In the genomic region with DNA sequence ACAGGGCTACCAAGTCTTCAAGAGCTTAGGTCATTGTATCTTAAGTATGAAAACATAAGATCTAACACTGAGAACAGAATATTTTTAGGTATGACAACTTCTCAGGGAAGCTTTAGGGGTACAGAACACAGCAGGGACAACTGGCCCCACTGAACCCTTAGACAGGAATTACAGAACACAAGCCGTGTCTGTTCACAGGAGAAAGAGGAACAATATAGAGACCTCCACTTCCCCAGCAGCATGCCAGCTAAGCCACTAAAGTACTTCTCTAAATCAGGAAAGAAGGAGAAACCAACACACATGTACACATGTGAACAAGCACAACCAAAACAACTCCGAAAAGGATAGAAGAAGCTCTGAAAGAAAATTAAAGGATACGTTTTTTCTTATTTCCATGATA, we compare ENCODE assay signal across 15 mouse cellular contexts. TPM values are rescaled to one million over a fixed set of nuclear protein-coding genes. Genes with fewer than 3 reads are reported as not detected.
DNase-seq lines count a peak whose midpoint lies in the region; ATAC-seq and TF ChIP-seq lines count a peak whose summit lies in the region.
"Had no signal": no experiment of that assay in that cellular context is flagged by ENCODE, and none has a peak within 500 bp of the region (broad histone marks: within the 10 kb centered on the region; RNA-seq: fewer than 3 reads in every experiment).

No protein-coding gene starts in this region.

- no peaks in the 10 kb centered on the region; the same call in 1 of the 2 replicates for H3K9me3 ChIP-seq in lung, postnatal 0 days (ENCODE audit: low read length)
- no peaks in the 10 kb centered on the region for H3K9me3 ChIP-seq in liver, embryonic 12.5 days (replicated peaks)
- H3K9me3 ChIP-seq: embryonic facial prominence, embryonic 15.5 days; intestine, embryonic 15.5 days; limb, embryonic 12.5 days had no signal

- H3K4me2 ChIP-seq in lung, postnatal 0 days (replicated peaks; ENCODE audit: low read depth, low read length) = no peak overlapping the region
- 0 out of 2 replicates have a peak overlapping the region, but pooled peaks have one; percentile 10 for H3K4me2 ChIP-seq in liver, embryonic 12.5 days
- H3K4me2 ChIP-seq: embryonic facial prominence, embryonic 15.5 days; hindbrain, embryonic 13.5 days; intestine, embryonic 15.5 days; limb, embryonic 12.5 days had no signal

- 68% methylated on average over 3 of the region's 3 CpGs for WGBS in lung, postnatal 0 days
- WGBS in liver, embryonic 12.5 days (ENCODE audit: insufficient replicate concordance) = 37% methylated on average over 3 of the region's 3 CpGs

- no peaks in the 10 kb centered on the region for H3K4me1 ChIP-seq in lung, postnatal 0 days (ENCODE audit: insufficient read depth, low read depth, low read length)
- peaks cover 37% of the 10 kb centered on the region for H3K4me1 ChIP-seq in bone marrow macrophage, adult 2 months (ENCODE audit: control insufficient read depth, insufficient read depth, low read length)
- H3K4me1 ChIP-seq in liver, embryonic 12.5 days = peaks cover 31% of the 10 kb centered on the region
- H3K4me1 ChIP-seq: intestine, embryonic 15.5 days had no signal

- H3K9ac ChIP-seq in lung, postnatal 0 days (replicated peaks; ENCODE audit: low read depth) = no peak overlapping the region
- no peak overlapping the region for H3K9ac ChIP-seq in liver, embryonic 12.5 days
- H3K9ac ChIP-seq: embryonic facial prominence, embryonic 15.5 days; hindbrain, embryonic 13.5 days; intestine, embryonic 15.5 days; limb, embryonic 12.5 days had no signal

- peak; percentile 41 for DNase-seq in lung, postnatal 0 days (ENCODE audit: low spot score)
- no peak for DNase-seq in lung, postnatal 14 days
- no peak for DNase-seq in thymus, postnatal 14 days
- no peak for DNase-seq in adrenal gland, postnatal 36 days
- DNase-seq: cerebellum, adult 2 months; kidney, postnatal 36 days; right cerebral cortex, postnatal 14 days; thymus, adult 18-20 months had no signal

- H3K27ac ChIP-seq in lung, postnatal 0 days (ENCODE audit: low read length) = no peak overlapping the region
- H3K27ac ChIP-seq in bone marrow macrophage, adult 2 months (ENCODE audit: insufficient read depth, low read depth, low read length) = peak overlapping the region; percentile 97
- 0 out of 2 replicates have a peak overlapping the region, but pooled peaks have one; percentile 15 for H3K27ac ChIP-seq in liver, embryonic 12.5 days
- H3K27ac ChIP-seq: embryonic facial prominence, embryonic 15.5 days; hindbrain, embryonic 13.5 days; intestine, embryonic 15.5 days; limb, embryonic 12.5 days had no signal

- no peak for TF ChIP-seq POLR2A in bone marrow macrophage, adult 2 months (IDR thresholded peaks at IDR 0.05; ENCODE audit: borderline replicate concordance, low read depth, low read length)

- no peak for TF ChIP-seq EP300 in lung, postnatal 0 days (IDR thresholded peaks at IDR 0.05)

- no peak for TF ChIP-seq CTCF in lung, postnatal 0 days (IDR thresholded peaks at IDR 0.05)
- no peak for TF ChIP-seq CTCF in bone marrow macrophage, adult 2 months (IDR thresholded peaks at IDR 0.05; ENCODE audit: low read depth, low read length)

- H3K27me3 ChIP-seq in lung, postnatal 0 days (replicated peaks; ENCODE audit: insufficient read depth, low read length) = no peaks in the 10 kb centered on the region
- no peaks in the 10 kb centered on the region for H3K27me3 ChIP-seq in liver, embryonic 12.5 days (replicated peaks)
- H3K27me3 ChIP-seq: embryonic facial prominence, embryonic 15.5 days; hindbrain, embryonic 13.5 days; intestine, embryonic 15.5 days; limb, embryonic 12.5 days had no signal

- H3K4me3 ChIP-seq in lung, postnatal 0 days (ENCODE audit: low read depth, low read length) = no peak overlapping the region
- H3K4me3 ChIP-seq in bone marrow macrophage, adult 2 months (ENCODE audit: insufficient read depth, low read length) = peak overlapping the region; percentile 54
- no peak overlapping the region for H3K4me3 ChIP-seq in liver, embryonic 12.5 days
- H3K4me3 ChIP-seq: embryonic facial prominence, embryonic 15.5 days; hindbrain, embryonic 13.5 days; intestine, embryonic 15.5 days; limb, embryonic 12.5 days had no signal

- no peaks in the 10 kb centered on the region for H3K36me3 ChIP-seq in lung, postnatal 0 days (ENCODE audit: insufficient read depth, low read length)
- peaks cover 25% of the 10 kb centered on the region for H3K36me3 ChIP-seq in liver, embryonic 12.5 days

- no peak for ATAC-seq in lung, postnatal 0 days
- ATAC-seq in liver, embryonic 12.5 days = no peak
- ATAC-seq in neutrophil, adult 5-6 weeks (ENCODE audit: extremely low read depth, insufficient number of reproducible peaks, low FRiP score, poor library complexity, severe bottlenecking) = peak; percentile 67; the same call in 1 of the 2 replicates
- ATAC-seq: intestine, embryonic 15.5 days had no signal

RNA-seq across cellular contexts. Expression of a gene that starts 30.8 kb away (rescaled TPM):
- 4.1 and 4.5 TPM in 2 replicates for polyA plus RNA-seq in lung, postnatal 0 days (2015; fragmentation: Nextera tagmentation; extraction: Ambion mirVana)
- polyA plus RNA-seq in bone marrow macrophage, adult 2 months (2012; ENCODE audit: insufficient read depth, insufficient read length, missing spikeins) = 13.4 and 15.6 TPM in 2 replicates
- polyA plus RNA-seq in liver, embryonic 12.5 days (2016; fragmentation: Nextera tagmentation; extraction: Ambion mirVana) = 4.8 and 5.1 TPM in 2 replicates
- total RNA-seq in neutrophil, adult 5-6 weeks (2017) = 7.9 and 8.0 TPM in 2 replicates
- 10 to 100 TPM; 16.9 to 18.3 TPM for total RNA-seq in adrenal gland, postnatal 36 days (2021)
